Mouse (Mus musculus) lung, embryonic 14.5 days (tissue): ENCODE measurements at regions not wholly inside any gene's neighbourhood (a gene's known extent, or its start where the extent isn't known, plus 50 kb on each side); places are given as distances from the start of the nearest gene placed in this dataset.

Source experiments
- ATAC-seq: fragments of 200-750 bp; cut with Nextera tagmentation; 2 replicates; pipeline ENCODE4 v1.8.0; 2017; ENCODE audit warnings: mild to moderate bottlenecking, moderate TSS enrichment, moderate library complexity; ENCODE audit not compliant: insufficient read depth
- DNase-seq: peaks from one replicate; pipeline ENCODE4 v3.0.0-alpha.2; 2015
- H3K27ac ChIP-seq: fragments of 300-500 bp; sonication (generic); 2 replicates; pipeline ENCODE4 v1.5.1; 2014; ENCODE audit warnings: low read depth, mild to moderate bottlenecking, moderate library complexity
- H3K27me3 ChIP-seq: fragments of 300-500 bp; sonication (generic); 2 replicates; pipeline ENCODE4 v1.6.1; 2014; ENCODE audit warnings: low read length, control low read depth; ENCODE audit not compliant: insufficient read depth
- H3K36me3 ChIP-seq: fragments of 300-500 bp; sonication (generic); 2 replicates; pipeline ENCODE4 v1.6.1; 2014; ENCODE audit warnings: control low read depth; ENCODE audit not compliant: insufficient read depth
- H3K4me1 ChIP-seq: fragments of 300-500 bp; sonication (generic); 2 replicates; pipeline ENCODE4 v1.6.1; 2014; ENCODE audit warnings: antibody characterized with exemption, control low read depth; ENCODE audit not compliant: insufficient read depth
- H3K4me2 ChIP-seq: fragments of 300-500 bp; sonication (generic); 2 replicates; pipeline ENCODE4 v1.6.1; 2014; ENCODE audit warnings: mild to moderate bottlenecking
- H3K4me3 ChIP-seq: fragments of 300-500 bp; sonication (generic); 2 replicates; pipeline ENCODE4 v1.5.1; 2014; ENCODE audit warnings: low read depth, low read length
- H3K9ac ChIP-seq: fragments of 300-500 bp; sonication (generic); 2 replicates; pipeline ENCODE4 v1.6.1; 2014
- H3K9me3 ChIP-seq: fragments of 300-500 bp; sonication (generic); 2 replicates; pipeline ENCODE4 v1.6.1; 2016; ENCODE audit warnings: low read depth, low read length, control low read depth
- CTCF ChIP-seq: IDR thresholded peaks from 2 replicates; pipeline ENCODE4 v1.5.1; 2016; ENCODE audit warnings: antibody characterized with exemption, low read depth
- WGBS: fragments of 180-500 bp; shearing (Covaris S2); extraction: QIAGEN DNeasy Blood & Tissue Kit; methylation state at CpG from one replicate; pipeline ENCODE4 v1.1.7; 2014; 5-methylcytosine and 5-hydroxymethylcytosine counted together

DNA sequence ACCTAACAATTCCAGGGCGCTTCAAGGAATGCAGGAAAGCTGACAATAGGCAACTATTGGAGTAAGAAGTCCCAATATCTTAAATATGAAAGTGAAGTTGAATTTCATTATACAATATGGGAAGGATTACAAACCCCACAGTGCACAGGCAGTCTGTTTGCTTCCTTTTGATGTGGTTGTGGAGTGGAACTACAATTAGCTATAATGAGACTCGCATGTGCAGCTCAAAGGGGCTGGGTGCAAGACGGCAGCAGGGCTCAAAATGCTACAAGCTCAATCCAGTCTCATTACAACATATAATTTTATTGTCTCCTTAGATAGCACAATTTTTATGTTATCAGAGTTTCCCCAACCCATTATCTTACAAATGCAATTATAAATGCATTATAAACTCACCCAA, 54.7 kb upstream of the Ccser1 start:
- Histone ChIP-seq H3K4me2 (no peak overlapping the region), H3K4me3 (no peak overlapping the region), H3K4me1 (no peaks in the 10 kb centered on the region), H3K9me3 (no peaks in the 10 kb centered on the region), H3K27me3 (no peaks in the 10 kb centered on the region), H3K9ac (no peak overlapping the region), H3K36me3 (no peaks in the 10 kb centered on the region), H3K27ac (no peak overlapping the region)
- ATAC-seq (no peak), DNase-seq (no peak)
- 81% methylated on average over 3 of the region's 3 CpGs for WGBS
- no peak for TF ChIP-seq CTCF

DNA sequence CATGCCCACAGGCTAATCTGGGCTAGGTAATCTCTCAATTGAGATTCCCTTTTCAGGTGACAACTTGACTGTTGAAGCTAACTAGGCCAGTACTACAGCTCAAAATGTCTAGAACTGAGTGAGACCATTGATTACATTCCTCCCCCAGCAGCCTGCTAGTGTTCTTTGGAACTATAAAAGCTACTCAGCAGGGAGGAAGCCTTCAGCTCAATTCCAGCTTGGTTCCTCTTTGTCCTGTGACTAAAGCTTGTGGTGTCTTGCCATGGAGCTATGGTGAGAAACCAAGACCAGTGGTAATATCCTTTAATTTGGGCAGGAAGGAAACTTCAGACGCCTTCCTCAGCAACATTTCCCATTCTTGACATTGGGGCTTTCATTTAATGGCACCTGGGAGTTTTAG, 52.9 kb upstream of the Ccser1 start:
- Histone ChIP-seq H3K9me3 (no peaks in the 10 kb centered on the region), H3K36me3 (no peaks in the 10 kb centered on the region), H3K27ac (no peak overlapping the region), H3K27me3 (no peaks in the 10 kb centered on the region), H3K4me3 (no peak overlapping the region), H3K9ac (no peak overlapping the region), H3K4me1 (no peaks in the 10 kb centered on the region), H3K4me2 (no peak overlapping the region)
- ATAC-seq, result no peak
- 68% methylated on average over 1 of the region's 1 CpGs for WGBS
- no peak for DNase-seq
- TF ChIP-seq CTCF, result no peak

DNA sequence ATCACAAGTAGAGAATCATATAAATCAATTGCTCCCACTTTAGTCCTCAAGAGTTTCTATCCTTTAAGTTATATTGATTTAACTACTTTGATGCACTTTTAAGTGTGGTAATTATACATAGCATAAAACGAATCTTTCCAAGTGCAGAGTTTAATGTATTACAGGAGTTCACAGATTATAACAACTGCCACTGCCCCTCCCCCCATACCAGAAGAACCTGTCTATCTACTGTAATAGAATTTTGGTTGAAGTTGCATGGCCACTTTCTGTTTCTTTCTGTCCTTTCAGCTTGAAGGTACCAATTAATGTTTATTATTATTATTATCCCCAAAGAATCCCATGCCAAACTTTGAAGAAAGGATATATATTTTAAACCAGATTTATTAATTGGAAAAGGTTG, 51.9 kb upstream of the Ccser1 start:
- no peak overlapping the region for H3K27ac ChIP-seq
- H3K4me3 ChIP-seq, result no peak overlapping the region
- H3K9ac ChIP-seq, result no peak overlapping the region
- H3K4me1 ChIP-seq, result no peaks in the 10 kb centered on the region
- no peaks in the 10 kb centered on the region for H3K9me3 ChIP-seq
- H3K27me3 ChIP-seq, result no peaks in the 10 kb centered on the region
- H3K36me3 ChIP-seq, result no peaks in the 10 kb centered on the region
- ATAC-seq (no peak), DNase-seq (peak; percentile 35)
- WGBS, result 73% methylated on average over 1 of the region's 1 CpGs
- no peak for TF ChIP-seq CTCF
- no peak overlapping the region for H3K4me2 ChIP-seq
